Mouse (Mus musculus) NIH3T3 (cell line): ENCODE results near the gene Prr36.

Experiments used
- DNase-seq: peaks from one replicate; pipeline ENCODE4 v3.0.0-alpha.2; 2012; ENCODE audit warnings: low read depth

Gene Prr36

GRCm38 (mm10) chr8:4201321-4201720 lies 15.9 kb downstream of the Prr36 start:
- no peak for DNase-seq

GRCm38 (mm10) chr8:4193588-4193894 lies 23.7 kb downstream of the Prr36 start:
- no peak for DNase-seq

- DNase-seq = peak; percentile 85
Observed at GRCm38 (mm10) chr8:4192807-4193587, 24.3 kb downstream of the Prr36 start.

- DNase-seq = no peak
Observed at GRCm38 (mm10) chr8:4192305-4192704, 25.0 kb downstream of the Prr36 start.

- DNase-seq = no peak
Observed at GRCm38 (mm10) chr8:4189031-4189722, 28.1 kb downstream of the Prr36 start.

GRCm38 (mm10) chr8:4188605-4189004 lies 28.7 kb downstream of the Prr36 start:
- no peak for DNase-seq

GRCm38 (mm10) chr8:4186151-4186550 lies 31.1 kb downstream of the Prr36 start:
- no peak for DNase-seq

- DNase-seq = no peak
Observed at GRCm38 (mm10) chr8:4183409-4183808, 33.9 kb downstream of the Prr36 start.

GRCm38 (mm10) chr8:4174018-4174417 lies 43.2 kb downstream of the Prr36 start:
- DNase-seq = no peak

GRCm38 (mm10) chr8:4172486-4172885 lies 44.8 kb downstream of the Prr36 start:
- DNase-seq = no peak

- DNase-seq = no peak
Observed at GRCm38 (mm10) chr8:4167918-4168317, 49.3 kb downstream of the Prr36 start.

GRCm38 (mm10) chr8:4166881-4167525 lies 50.3 kb downstream of the Prr36 start:
- peak; percentile 37 for DNase-seq

- peak; percentile 100 for DNase-seq
Observed at GRCm38 (mm10) chr8:4165852-4166751, 51.2 kb downstream of the Prr36 start, which contains the start of gene Evi5l. Evi5l (plus strand) TSS chr8:4166567.

- peak; percentile 66 for DNase-seq
Observed at GRCm38 (mm10) chr8:4165176-4165851, 51.9 kb downstream of the Prr36 start.

- DNase-seq = no peak
Observed at GRCm38 (mm10) chr8:4162786-4163185, 54.5 kb downstream of the Prr36 start.
